Mouse (Mus musculus) small intestine, adult 2 months (tissue): ENCODE results near the gene Selenoi.

ENCODE experiments used
- CTCF ChIP-seq: fragments of 200-500 bp; IDR thresholded peaks from 2 replicates; pipeline ENCODE4 v1.5.1; 2012; ENCODE audit warnings: low read depth, mild to moderate bottlenecking, control low read depth, inconsistent platforms, low read length, moderate library complexity, mixed read lengths; ENCODE audit not compliant: insufficient replicate concordance, insufficient read length; ENCODE audit errors: extremely low read depth
- POLR2A ChIP-seq: fragments of 200-500 bp; IDR thresholded peaks from 2 replicates; pipeline ENCODE4 v1.6.1; 2012; ENCODE audit warnings: low read depth, mild to moderate bottlenecking, control low read depth, inconsistent platforms, low read length, moderate library complexity

GRCm38 (mm10) chr5:30203216-30203885 is 29.0 kb upstream of the Selenoi start:
- TF ChIP-seq CTCF (no peak), POLR2A (no peak)
